Mouse (Mus musculus) layer of hippocampus, adult 9-11 months (tissue): ENCODE measurements around the gene Csnk1d.

Experiments
- DNase-seq: peaks from one replicate; pipeline ENCODE4 v3.0.0; 2022

The Csnk1d gene

GRCm38 (mm10) chr11:120990951-120991526 lies at the start of gene Csnk1d:
TSS of gene Csnk1d (minus strand) at chr11:120991330.
- peak; percentile 97 for DNase-seq

DNA sequence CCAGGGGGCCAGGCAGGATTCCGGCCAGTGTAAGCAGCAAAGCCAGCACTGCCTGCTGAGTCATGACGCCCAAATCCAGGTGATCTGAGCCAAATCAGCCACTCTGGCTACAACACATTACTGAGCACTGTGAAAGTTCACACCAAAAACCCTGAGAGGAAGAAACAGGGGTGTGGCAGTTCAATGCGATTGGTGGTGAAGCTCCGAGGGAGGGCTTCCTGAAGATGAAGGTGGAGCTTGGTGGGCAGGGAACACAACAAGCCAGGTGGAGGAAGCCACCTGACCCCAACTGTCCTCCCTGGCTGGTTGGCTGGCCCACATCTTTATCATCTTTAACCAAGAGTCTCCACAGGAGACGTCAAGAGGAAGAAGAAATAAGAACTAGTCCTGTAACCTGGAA lies 48.2 kb upstream of the Csnk1d start, which contains the start of gene Cd7:
Gene Cd7, minus strand, starts transcription at position 117 of the 400 bp plus-strand sequence.
- DNase-seq = no peak

GRCm38 (mm10) chr11:121038366-121039240 lies 47.5 kb upstream of the Csnk1d start:
- no peak for DNase-seq

DNA sequence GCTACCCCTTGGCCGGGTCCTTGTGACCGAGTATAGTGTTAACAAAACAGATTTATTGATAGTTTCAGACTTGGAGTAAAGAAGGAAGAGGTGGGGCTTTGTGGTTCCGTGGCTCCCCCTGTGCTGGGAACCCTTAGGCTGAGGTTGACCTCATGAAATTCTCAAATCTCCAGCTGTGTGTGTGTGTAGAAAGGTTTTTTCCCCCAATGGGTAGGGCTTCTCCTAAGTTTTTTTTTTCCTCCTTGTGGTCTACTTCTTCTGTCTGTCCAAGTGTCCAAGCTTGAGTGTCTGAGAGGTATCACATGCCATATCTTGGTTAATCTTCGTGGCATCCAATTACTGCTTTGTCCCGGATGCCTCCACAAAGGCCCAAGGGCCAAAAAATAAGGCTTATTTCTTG lies 42.0 kb upstream of the Csnk1d start:
- DNase-seq = no peak

DNA sequence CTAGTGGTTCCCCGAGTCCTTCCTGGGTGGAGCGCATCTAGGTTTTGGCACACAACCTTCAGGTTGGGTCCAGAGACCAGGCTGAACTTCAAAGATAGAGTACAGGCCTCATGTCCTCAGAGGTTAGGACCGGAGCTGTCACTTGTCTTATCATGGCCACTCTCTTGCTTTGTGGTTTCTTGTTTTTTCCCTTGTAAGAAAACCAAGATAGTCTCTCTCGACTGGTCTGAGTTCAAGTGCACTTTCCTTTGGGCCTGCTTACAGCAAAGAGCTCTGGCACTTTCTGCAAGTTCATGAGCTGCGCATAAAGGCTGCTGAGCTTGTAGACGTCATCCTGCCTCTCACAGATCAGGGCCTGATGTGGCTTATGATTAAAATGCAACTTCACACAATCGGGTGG lies 36.1 kb upstream of the Csnk1d start:
- no peak for DNase-seq

DNA sequence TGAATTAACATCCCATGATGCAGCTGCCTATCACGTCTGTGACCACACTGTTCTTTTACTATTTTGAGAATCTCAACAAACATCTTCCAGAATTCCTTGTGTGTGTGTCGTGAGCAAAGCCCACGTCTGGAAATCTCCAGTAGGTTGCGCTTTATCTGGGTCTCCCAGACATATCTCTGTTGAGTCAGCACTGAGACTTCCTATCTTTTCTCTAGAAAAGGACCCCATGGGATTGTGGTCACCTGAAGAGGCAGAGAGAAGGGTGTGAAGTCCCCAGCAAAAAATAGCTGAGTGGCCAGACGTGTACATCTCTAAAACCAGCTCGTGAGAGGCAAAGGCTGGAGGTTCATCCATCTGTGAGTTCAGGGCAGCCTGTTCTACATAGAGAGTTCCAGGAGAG lies 33.0 kb upstream of the Csnk1d start:
- DNase-seq = no peak

DNA sequence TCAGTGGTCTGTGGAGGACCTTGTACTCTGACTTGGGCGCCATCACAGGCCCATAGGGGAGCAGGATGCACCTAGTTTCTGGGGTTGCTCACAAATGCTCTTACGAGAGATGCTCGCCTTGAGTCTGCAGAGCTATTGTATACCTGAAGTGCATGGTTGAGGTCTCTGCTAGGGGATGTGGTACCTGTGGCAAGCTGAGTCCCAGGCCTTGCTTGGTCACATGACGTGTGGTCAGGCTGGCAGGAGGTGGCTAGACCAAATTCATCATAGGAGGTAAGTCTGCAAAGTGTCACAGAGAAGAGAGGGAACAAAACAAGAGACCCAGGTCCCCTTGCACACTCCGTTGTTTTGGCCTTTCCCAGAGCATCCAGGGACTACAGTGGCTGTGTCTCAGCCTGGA lies 28.4 kb upstream of the Csnk1d start:
- no peak for DNase-seq

DNA sequence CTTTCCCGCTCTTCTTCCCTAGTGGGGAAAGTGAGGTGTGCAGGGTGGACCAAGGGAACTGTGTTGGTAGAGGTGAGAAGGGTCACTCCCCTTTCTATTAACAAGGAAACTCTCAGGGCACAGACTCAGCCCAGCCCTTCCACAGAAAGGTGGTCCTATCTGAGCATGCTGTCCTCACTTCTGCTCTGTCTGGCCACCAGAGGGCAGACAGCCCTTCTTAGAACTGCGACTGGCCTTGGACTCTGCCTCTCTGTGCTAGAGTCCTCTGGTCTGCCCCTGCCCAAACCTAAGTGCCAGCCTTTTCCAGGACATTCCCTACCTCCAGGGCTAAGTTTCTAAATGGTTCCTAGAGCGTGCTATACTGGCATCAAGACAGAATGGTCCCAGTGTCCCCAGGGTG lies 26.6 kb upstream of the Csnk1d start:
- peak; percentile 61 for DNase-seq

DNA sequence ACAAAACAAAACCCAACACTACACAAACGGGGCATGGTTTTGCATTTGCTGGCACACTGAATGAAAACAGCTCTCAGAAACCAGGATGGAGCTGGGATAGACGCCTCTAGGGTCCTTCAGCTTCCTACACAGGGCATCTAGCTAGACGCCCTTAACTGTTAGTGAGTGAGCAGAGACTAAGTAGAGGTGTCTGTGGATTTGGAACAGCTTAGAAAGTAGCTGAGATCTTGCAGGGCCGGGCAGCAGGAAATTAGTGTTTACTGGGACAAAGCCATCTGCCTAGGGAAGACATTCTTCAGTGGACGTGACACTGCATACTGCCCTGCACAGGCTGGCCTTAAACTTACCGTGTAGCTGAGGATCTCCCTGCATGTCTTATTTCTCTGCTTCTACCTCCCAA lies 24.3 kb upstream of the Csnk1d start:
- DNase-seq = no peak

GRCm38 (mm10) chr11:121014896-121015300 lies 23.8 kb upstream of the Csnk1d start:
- DNase-seq = peak; percentile 27

- DNase-seq = peak; percentile 22
Measured at GRCm38 (mm10) chr11:121013656-121014055, 22.5 kb upstream of the Csnk1d start.

DNA sequence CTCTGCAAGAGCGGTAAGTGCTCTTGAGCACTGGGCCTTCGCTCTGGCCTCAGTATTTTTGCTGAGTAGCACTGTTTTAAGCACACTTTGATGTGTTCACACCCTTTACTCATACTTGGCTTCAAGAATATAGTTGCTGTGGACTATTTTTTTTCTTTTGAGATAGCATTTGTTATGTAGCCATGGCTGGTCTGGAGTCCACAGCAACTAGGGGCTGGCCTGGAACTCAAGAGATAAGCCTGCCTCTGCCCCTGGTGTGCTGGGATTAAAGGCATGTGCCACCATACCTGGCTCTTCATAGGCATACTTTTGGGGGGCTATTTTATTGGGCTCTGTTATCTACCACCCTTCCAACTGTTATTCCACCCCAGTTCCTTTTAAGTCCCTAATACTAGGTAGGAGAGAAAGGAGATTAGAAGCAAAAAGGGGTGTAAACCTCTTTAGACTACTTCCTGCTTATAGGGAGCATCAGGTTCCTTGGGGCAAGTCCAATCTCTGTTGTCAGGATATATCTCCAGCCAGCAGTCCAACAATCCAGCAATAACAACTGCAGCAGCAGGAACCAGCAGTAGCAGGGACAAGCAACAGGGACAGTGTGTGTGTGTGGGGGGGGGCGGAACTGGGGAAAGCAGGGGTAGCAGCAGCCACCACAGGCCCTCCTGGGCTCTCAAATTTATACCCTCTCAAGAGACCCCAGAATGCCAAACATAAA lies 19.1 kb upstream of the Csnk1d start:
- no peak for DNase-seq

- no peak for DNase-seq
Measured at GRCm38 (mm10) chr11:121006184-121006583, 15.1 kb upstream of the Csnk1d start.

GRCm38 (mm10) chr11:121004281-121004680 lies 13.2 kb upstream of the Csnk1d start:
- DNase-seq = no peak

DNA sequence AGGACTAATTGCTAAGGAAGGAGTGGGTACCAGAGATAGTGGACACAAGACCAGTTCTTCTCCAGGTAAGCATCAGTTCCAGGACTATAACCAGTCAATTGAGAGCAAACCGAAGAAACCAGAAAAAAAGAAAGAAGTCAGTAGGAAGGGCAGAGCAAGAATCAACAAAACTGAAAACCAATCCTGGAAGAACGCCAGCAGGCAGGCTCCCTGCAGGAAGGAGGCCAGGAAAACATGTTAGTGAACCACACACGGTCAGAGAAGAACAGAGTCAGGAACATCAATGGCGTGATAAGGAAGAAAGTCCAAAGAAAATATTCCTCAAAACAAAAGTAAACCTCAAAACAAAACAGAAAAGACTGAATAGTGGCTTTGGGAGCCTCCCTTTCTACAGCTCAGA lies 10.8 kb upstream of the Csnk1d start:
- no peak for DNase-seq

DNA sequence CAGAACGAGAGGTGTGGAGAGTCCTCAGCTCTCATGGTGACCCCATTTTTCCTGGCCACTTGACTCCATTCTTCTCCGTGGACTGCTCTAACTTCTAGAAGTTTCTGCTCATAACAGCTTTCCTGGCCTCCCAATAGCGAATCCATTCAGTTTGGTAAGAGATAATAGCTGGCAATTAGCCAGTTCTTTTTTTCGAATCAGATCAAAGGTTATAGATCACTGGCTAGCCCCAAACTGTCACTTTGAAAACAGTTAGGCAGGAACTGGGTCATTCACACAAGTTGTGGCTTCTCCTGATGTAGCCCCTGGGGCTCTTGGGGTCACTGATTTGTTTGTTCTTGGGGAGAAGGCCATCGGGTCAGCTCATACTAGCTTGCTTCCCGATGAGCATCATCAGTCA lies 3.6 kb upstream of the Csnk1d start:
- DNase-seq = no peak

GRCm38 (mm10) chr11:120993586-120993985 lies 2.5 kb upstream of the Csnk1d start:
- no peak for DNase-seq

DNA sequence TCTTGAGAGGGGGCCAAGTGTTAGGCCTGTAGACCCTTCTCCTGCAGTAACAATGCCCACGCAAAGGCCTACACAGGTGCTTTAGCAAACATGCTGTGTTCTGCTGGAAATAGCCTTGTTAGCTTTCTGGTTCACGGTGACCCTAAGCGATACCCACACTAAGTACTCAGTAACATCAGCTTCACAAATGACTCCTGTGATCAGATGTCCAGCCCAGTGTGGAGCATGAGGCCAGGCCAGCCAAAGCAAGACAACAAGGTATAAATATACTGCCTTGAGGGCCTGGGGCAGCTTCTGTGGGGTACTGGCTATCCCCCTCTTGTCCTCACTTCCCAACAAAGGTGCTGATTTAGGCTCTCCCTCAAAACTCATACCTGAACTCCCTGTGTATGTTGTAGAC lies 1.9 kb upstream of the Csnk1d start:
- DNase-seq = no peak

DNA sequence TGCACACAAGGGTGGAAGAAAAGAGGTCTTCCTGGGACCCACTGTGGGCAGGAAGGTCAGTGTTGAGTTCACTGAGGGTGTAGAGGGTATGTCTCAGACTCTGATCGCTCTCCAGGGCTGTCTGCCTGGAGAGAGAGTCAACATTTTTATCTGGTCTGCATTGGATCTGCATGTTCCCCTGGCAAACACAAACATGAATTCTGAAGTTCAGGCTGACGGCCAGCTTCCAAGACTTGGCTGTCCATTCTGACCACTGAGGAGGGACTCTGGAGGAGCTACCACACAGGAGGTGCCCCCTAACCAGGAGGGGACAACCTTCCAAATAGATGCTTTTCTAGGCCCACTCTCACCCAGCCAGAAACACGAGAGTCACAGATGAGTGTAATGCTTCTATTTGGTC lies 661 bp upstream of the Csnk1d start:
- DNase-seq = no peak

GRCm38 (mm10) chr11:120990126-120990781 lies 876 bp downstream of the Csnk1d start:
- DNase-seq = no peak

DNA sequence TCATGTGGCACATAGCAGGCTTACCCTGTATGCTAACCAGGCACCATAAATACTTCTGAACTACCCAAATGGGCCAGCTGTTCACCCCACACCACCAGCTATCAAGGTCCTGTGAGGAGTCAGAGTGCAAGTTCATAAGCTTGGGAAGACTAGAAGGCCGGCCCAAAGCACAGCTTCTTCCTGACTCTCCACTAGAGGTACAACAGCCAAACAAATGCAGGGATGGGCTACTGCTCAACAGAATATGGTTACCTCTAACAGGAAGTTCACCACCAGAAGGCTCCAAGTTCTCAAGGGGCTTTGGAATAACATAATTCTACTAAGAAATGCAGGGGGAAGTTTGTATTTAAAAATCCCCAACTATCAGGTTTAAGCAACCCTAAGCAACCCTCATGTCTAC lies 1.6 kb downstream of the Csnk1d start:
- DNase-seq = no peak

- DNase-seq = no peak
Measured at GRCm38 (mm10) chr11:120988410-120988809, 2.7 kb downstream of the Csnk1d start.

DNA sequence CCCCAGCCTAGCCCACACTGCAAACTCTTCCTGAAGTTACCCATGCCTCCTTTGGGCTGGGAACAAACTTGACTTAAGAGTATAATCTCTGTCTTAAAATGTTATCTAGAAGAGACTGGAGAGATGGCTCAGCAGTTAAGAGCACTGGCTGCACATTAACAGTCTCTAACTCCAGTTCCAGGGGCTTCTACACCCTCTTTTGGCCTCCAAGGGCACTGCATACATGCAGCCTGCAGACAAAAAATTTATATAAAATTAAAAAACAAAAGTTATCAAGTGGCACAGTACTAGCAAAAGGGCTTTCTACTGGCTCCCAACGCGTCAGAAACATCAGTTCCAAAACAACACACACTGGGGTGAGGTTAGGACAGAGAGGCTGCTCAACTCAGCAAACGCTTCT lies 3.5 kb downstream of the Csnk1d start:
- no peak for DNase-seq
